Mouse (Mus musculus): ENCODE measurements around the gene Loxl3. TPM values are rescaled to one million over a fixed set of nuclear protein-coding genes. Genes with fewer than 3 reads are reported as not detected.

The Loxl3 gene
- polyA plus RNA-seq, 1 experiment from 2014 or later = 16.2 TPM

DNA sequence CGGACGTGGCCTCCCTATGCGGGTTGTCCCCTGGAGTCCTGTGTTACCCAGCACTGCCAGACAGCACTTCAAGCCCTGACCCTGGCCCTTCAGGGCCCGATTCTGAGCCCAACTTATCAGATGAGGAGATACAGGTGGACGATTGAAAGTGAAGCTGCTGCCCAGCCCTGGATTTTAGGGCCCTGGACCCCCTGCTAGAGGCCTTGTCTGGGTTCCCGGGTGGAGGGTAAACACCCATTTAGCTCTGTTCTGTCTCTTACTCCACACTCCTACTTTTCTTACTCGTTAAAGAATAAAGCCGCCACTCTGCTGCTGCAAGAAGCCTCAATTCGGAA lies 53.9 kb downstream of the Loxl3 start:
- 0 out of 2 replicates have a peak, but pooled peaks cover 4% of the 10 kb centered on the region for H3K4me1 ChIP-seq (ENCODE audit: control insufficient read depth, insufficient read depth, low read length)
- H3K36me3 ChIP-seq (ENCODE audit: control insufficient read depth, insufficient read depth, low read length) = no peaks in the 10 kb centered on the region
- WGBS = 13% methylated on average over 9 of the region's 9 CpGs
- no peak overlapping the region for H3K27ac ChIP-seq (ENCODE audit: low read length)
- no peak overlapping the region for H3K9ac ChIP-seq (replicated peaks; ENCODE audit: low read depth, low read length)
- H3K9me3 ChIP-seq (ENCODE audit: control insufficient read depth, low read depth, low read length) = no peaks in the 10 kb centered on the region
- H3K4me3 ChIP-seq (ENCODE audit: low read depth, low read length) = peak overlapping the region; percentile 18; the same call in 1 of the 2 replicates
- H3K4me2 ChIP-seq (replicated peaks; ENCODE audit: low read depth, low read length) = peak overlapping the region; percentile 25
- H3K27me3 ChIP-seq (ENCODE audit: control insufficient read depth, insufficient read depth, low read length) = peaks cover 47% of the 10 kb centered on the region
- ATAC-seq (ENCODE audit: insufficient number of reproducible peaks, insufficient read depth, low FRiP score, low read depth) = no peak

- H3K27me3 ChIP-seq (ENCODE audit: control insufficient read depth, insufficient read depth, low read length) = peaks cover 16% of the 10 kb centered on the region
- WGBS = 29% methylated on average over 6 of the region's 6 CpGs
- no peak overlapping the region for H3K4me2 ChIP-seq (replicated peaks; ENCODE audit: low read depth, low read length)
- no peak overlapping the region for H3K4me3 ChIP-seq (ENCODE audit: low read depth, low read length)
- H3K9me3 ChIP-seq (ENCODE audit: control insufficient read depth, low read depth, low read length) = no peaks in the 10 kb centered on the region
- no peak overlapping the region for H3K27ac ChIP-seq (ENCODE audit: low read length)
- 0 out of 2 replicates have a peak, but pooled peaks cover 2% of the 10 kb centered on the region for H3K4me1 ChIP-seq (ENCODE audit: control insufficient read depth, insufficient read depth, low read length)
- no peaks in the 10 kb centered on the region for H3K36me3 ChIP-seq (ENCODE audit: control insufficient read depth, insufficient read depth, low read length)
- no peak overlapping the region for H3K9ac ChIP-seq (replicated peaks; ENCODE audit: low read depth, low read length)
- ATAC-seq (ENCODE audit: insufficient number of reproducible peaks, insufficient read depth, low FRiP score, low read depth) = no peak
Measured at GRCm38 (mm10) chr6:83092416-83093127, 58.6 kb downstream of the Loxl3 start.

- H3K9ac ChIP-seq (replicated peaks; ENCODE audit: low read depth, low read length) = no peak overlapping the region
- no peaks in the 10 kb centered on the region for H3K9me3 ChIP-seq (ENCODE audit: control insufficient read depth, low read depth, low read length)
- WGBS = 42% methylated on average over 6 of the region's 6 CpGs
- H3K27ac ChIP-seq (ENCODE audit: low read length) = no peak overlapping the region
- no peaks in the 10 kb centered on the region for H3K27me3 ChIP-seq (ENCODE audit: control insufficient read depth, insufficient read depth, low read length)
- H3K4me2 ChIP-seq (replicated peaks; ENCODE audit: low read depth, low read length) = no peak overlapping the region
- no peak overlapping the region for H3K4me3 ChIP-seq (ENCODE audit: low read depth, low read length)
- H3K36me3 ChIP-seq (ENCODE audit: control insufficient read depth, insufficient read depth, low read length) = no peaks in the 10 kb centered on the region
- no peak for ATAC-seq (ENCODE audit: insufficient number of reproducible peaks, insufficient read depth, low FRiP score, low read depth)
- H3K4me1 ChIP-seq (ENCODE audit: control insufficient read depth, insufficient read depth, low read length) = no peaks in the 10 kb centered on the region
Measured at GRCm38 (mm10) chr6:83095968-83096367, 62.0 kb downstream of the Loxl3 start.

DNA sequence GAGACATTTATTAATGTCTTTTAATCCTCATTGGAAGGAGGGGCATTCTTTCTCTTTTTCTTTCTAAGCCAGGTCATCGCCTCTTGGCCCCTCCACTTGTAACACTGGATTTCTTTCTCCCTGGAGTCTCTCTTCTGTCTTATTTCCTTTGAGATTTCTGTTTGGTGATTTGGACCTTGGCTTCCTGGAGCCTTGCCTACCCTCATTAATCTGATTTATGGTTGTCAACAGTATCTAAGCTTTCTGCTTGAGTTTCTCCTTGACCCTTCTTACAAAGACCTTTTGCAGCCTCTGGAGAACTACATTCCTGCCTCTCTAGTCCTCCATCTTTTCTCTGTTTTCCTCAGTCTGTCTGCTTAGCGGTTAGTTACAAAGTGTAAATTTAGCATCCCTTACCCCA lies 64.4 kb downstream of the Loxl3 start:
- Histone ChIP-seq H3K36me3 (ENCODE audit: control insufficient read depth, insufficient read depth, low read length) (no peaks in the 10 kb centered on the region), H3K4me1 (ENCODE audit: control insufficient read depth, insufficient read depth, low read length) (peaks cover 10% of the 10 kb centered on the region; the same call in 1 of the 2 replicates), H3K9ac (replicated peaks; ENCODE audit: low read depth, low read length) (no peak overlapping the region), H3K4me2 (replicated peaks; ENCODE audit: low read depth, low read length) (no peak overlapping the region), H3K27ac (ENCODE audit: low read length) (no peak overlapping the region), H3K27me3 (ENCODE audit: control insufficient read depth, insufficient read depth, low read length) (no peaks in the 10 kb centered on the region), H3K9me3 (ENCODE audit: control insufficient read depth, low read depth, low read length) (no peaks in the 10 kb centered on the region), H3K4me3 (ENCODE audit: low read depth, low read length) (no peak overlapping the region)
- 38% methylated on average over 2 of the region's 2 CpGs for WGBS
- ATAC-seq (ENCODE audit: insufficient number of reproducible peaks, insufficient read depth, low FRiP score, low read depth) = no peak

GRCm38 (mm10) chr6:83101316-83101687 lies 67.3 kb downstream of the Loxl3 start, which contains the start of the genes Ccdc142 and Gm42688:
TSS of gene Ccdc142 (plus strand) at chr6:83101601.
TSS of gene Gm42688 (plus strand) at chr6:83101617.
- no peaks in the 10 kb centered on the region for H3K27me3 ChIP-seq (ENCODE audit: control insufficient read depth, insufficient read depth, low read length)
- under 1% methylated on average over 25 of the region's 25 CpGs for WGBS

GRCm38 (mm10) chr6:83101688-83102556 lies 67.9 kb downstream of the Loxl3 start:
- WGBS = under 1% methylated on average over 74 of the region's 74 CpGs
- ATAC-seq (ENCODE audit: insufficient number of reproducible peaks, insufficient read depth, low FRiP score, low read depth) = peak; percentile 80

More at GRCm38 (mm10) chr6:83101316-83101687, 67.3 kb downstream of the Loxl3 start, which contains the start of the genes Ccdc142 and Gm42688:
- peak; percentile 87 for ATAC-seq (ENCODE audit: insufficient number of reproducible peaks, insufficient read depth, low FRiP score, low read depth)
- H3K4me2 ChIP-seq (replicated peaks; ENCODE audit: low read depth, low read length) = peak within 1 kb of the TSS; percentile 91
- peaks cover 10% of the 10 kb centered on the region; the same call in 1 of the 2 replicates for H3K4me1 ChIP-seq (ENCODE audit: control insufficient read depth, insufficient read depth, low read length)
- peak within 1 kb of the TSS; percentile 81 for H3K27ac ChIP-seq (ENCODE audit: low read length)
- no peaks in the 10 kb centered on the region for H3K36me3 ChIP-seq (ENCODE audit: control insufficient read depth, insufficient read depth, low read length)
- peak within 1 kb of the TSS; percentile 57 for H3K9ac ChIP-seq (replicated peaks; ENCODE audit: low read depth, low read length)
- H3K9me3 ChIP-seq (ENCODE audit: control insufficient read depth, low read depth, low read length) = no peaks in the 10 kb centered on the region
- peak within 1 kb of the TSS; percentile 72 for H3K4me3 ChIP-seq (ENCODE audit: low read depth, low read length)

More at GRCm38 (mm10) chr6:83101688-83102556, 67.9 kb downstream of the Loxl3 start:
- Histone ChIP-seq H3K27ac (ENCODE audit: low read length) (peak overlapping the region; percentile 81), H3K36me3 (ENCODE audit: control insufficient read depth, insufficient read depth, low read length) (no peaks in the 10 kb centered on the region), H3K27me3 (ENCODE audit: control insufficient read depth, insufficient read depth, low read length) (no peaks in the 10 kb centered on the region), H3K9ac (replicated peaks; ENCODE audit: low read depth, low read length) (peak overlapping the region; percentile 57), H3K4me2 (replicated peaks; ENCODE audit: low read depth, low read length) (peak overlapping the region; percentile 91), H3K4me1 (ENCODE audit: control insufficient read depth, insufficient read depth, low read length) (peaks cover 10% of the 10 kb centered on the region; the same call in 1 of the 2 replicates), H3K4me3 (ENCODE audit: low read depth, low read length) (peak overlapping the region; percentile 72), H3K9me3 (ENCODE audit: control insufficient read depth, low read depth, low read length) (no peaks in the 10 kb centered on the region)

MicroRNAs encoded within 50 kb of the gene (microRNA counts, 519-probe panel; counts per million panel counts)
- microRNA mmu-miR-3470a+mmu-miR-3470b = not detected

Small RNAs within 50 kb of the gene (microRNA-seq; reads per million reads assigned to microRNA genes)
- gene Mir3470a = not detected
- gene Mir7040 = not detected

Other genes starting within 250 kb of the Loxl3 start
- 1.8 and 1.9 TPM in 2 replicates for gene Sema4f, start 94.4 kb upstream of the Loxl3 start, polyA plus RNA-seq (2014; fragmentation: Nextera tagmentation; extraction: Ambion mirVana)
- 0.35 and 0.87 TPM in 2 replicates for gene M1ap, start 87.3 kb upstream of the Loxl3 start, polyA plus RNA-seq (2014; fragmentation: Nextera tagmentation; extraction: Ambion mirVana)
- 8.5 and 9.7 TPM in 2 replicates for gene Dok1, start 702 bp upstream of the Loxl3 start, polyA plus RNA-seq (2014; fragmentation: Nextera tagmentation; extraction: Ambion mirVana)
- gene Aup1, start 20.3 kb downstream of the Loxl3 start, polyA plus RNA-seq (2014; fragmentation: Nextera tagmentation; extraction: Ambion mirVana) = 135 and 154 TPM in 2 replicates
- 40.3 and 41.0 TPM in 2 replicates for gene Htra2, start 21.1 kb downstream of the Loxl3 start, polyA plus RNA-seq (2014; fragmentation: Nextera tagmentation; extraction: Ambion mirVana)
- 4.2 and 4.5 TPM in 2 replicates for gene Dqx1, start 23.7 kb downstream of the Loxl3 start, polyA plus RNA-seq (2014; fragmentation: Nextera tagmentation; extraction: Ambion mirVana)
- gene Tlx2, start 36.1 kb downstream of the Loxl3 start, polyA plus RNA-seq (2014; fragmentation: Nextera tagmentation; extraction: Ambion mirVana) = 8.4 and 9.2 TPM in 2 replicates
- 33.0 and 38.8 TPM in 2 replicates for gene Pcgf1, start 43.7 kb downstream of the Loxl3 start, polyA plus RNA-seq (2014; fragmentation: Nextera tagmentation; extraction: Ambion mirVana)
- 1.2 and 1.8 TPM in 2 replicates for gene Lbx2, start 52.2 kb downstream of the Loxl3 start, polyA plus RNA-seq (2014; fragmentation: Nextera tagmentation; extraction: Ambion mirVana)
- gene Ccdc142, start 67.4 kb downstream of the Loxl3 start, polyA plus RNA-seq (2014; fragmentation: Nextera tagmentation; extraction: Ambion mirVana) = 2.0 and 3.5 TPM in 2 replicates
- 1.7 and 2.0 TPM in 2 replicates for gene Gm42688, start 67.4 kb downstream of the Loxl3 start, polyA plus RNA-seq (2014; fragmentation: Nextera tagmentation; extraction: Ambion mirVana)
- 114 and 129 TPM in 2 replicates for gene Mrpl53, start 74.9 kb downstream of the Loxl3 start, polyA plus RNA-seq (2014; fragmentation: Nextera tagmentation; extraction: Ambion mirVana)
- gene Mogs, start 81.3 kb downstream of the Loxl3 start, polyA plus RNA-seq (2014; fragmentation: Nextera tagmentation; extraction: Ambion mirVana) = 24.4 and 31.2 TPM in 2 replicates
- 91.3 and 99.6 TPM in 2 replicates for gene Wbp1, start 87.4 kb downstream of the Loxl3 start, polyA plus RNA-seq (2014; fragmentation: Nextera tagmentation; extraction: Ambion mirVana)
- 13.6 and 16.5 TPM in 2 replicates for gene Ino80b, start 91.3 kb downstream of the Loxl3 start, polyA plus RNA-seq (2014; fragmentation: Nextera tagmentation; extraction: Ambion mirVana)
- gene Rtkn, start 101.3 kb downstream of the Loxl3 start, polyA plus RNA-seq (2014; fragmentation: Nextera tagmentation; extraction: Ambion mirVana) = 18.8 and 19.2 TPM in 2 replicates
- gene Wdr54, start 122.2 kb downstream of the Loxl3 start, polyA plus RNA-seq (2014; fragmentation: Nextera tagmentation; extraction: Ambion mirVana) = 5.3 and 5.8 TPM in 2 replicates
- 0.77 and 1.2 TPM in 2 replicates for gene 1700003E16Rik, start 122.2 kb downstream of the Loxl3 start, polyA plus RNA-seq (2014; fragmentation: Nextera tagmentation; extraction: Ambion mirVana)
- gene Dctn1, start 131.7 kb downstream of the Loxl3 start, polyA plus RNA-seq (2014; fragmentation: Nextera tagmentation; extraction: Ambion mirVana) = 70.4 and 73.9 TPM in 2 replicates
- gene Slc4a5, start 185.7 kb downstream of the Loxl3 start, polyA plus RNA-seq (2014; fragmentation: Nextera tagmentation; extraction: Ambion mirVana) = 0.34 and 0.38 TPM in 2 replicates